Mouse (Mus musculus): ENCODE results near the gene Gm37240. TPM values are rescaled to one million over a fixed set of nuclear protein-coding genes. Genes with fewer than 3 reads are reported as not detected.

Gene Gm37240
- polyA plus RNA-seq, 1 experiment from 2014 or later: 15.1 TPM

DNA sequence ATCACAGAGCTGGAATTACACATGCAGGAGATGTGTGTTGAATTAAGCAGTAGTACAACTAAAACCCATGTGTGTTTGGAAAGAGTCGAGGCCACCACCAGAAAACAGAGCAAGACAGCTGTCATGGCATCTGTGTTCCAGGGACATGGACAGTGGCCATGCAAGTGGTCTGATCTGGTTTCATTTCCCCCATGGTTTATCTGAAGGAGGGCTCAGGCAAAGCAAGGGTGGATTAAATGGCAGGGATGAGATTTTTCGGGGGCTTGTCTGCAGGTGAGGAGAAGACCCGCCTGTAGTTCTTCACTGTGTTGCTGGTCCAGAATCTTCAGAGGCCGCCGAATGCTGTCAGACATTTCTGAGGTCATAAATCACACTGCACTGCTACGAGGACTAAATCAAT lies 539.3 kb downstream of the Gm37240 start:
- no peak overlapping the region for H3K4me2 ChIP-seq (replicated peaks; ENCODE audit: low read depth, low read length)
- no peaks in the 10 kb centered on the region for H3K27me3 ChIP-seq (ENCODE audit: control insufficient read depth, insufficient read depth, low read length)
- 0 out of 2 replicates have a peak, but pooled peaks cover 3% of the 10 kb centered on the region for H3K4me1 ChIP-seq (ENCODE audit: control insufficient read depth, insufficient read depth, low read length)
- no peak overlapping the region for H3K9ac ChIP-seq (ENCODE audit: low read depth, low read length)
- no peak for ATAC-seq (ENCODE audit: low FRiP score, low TSS enrichment)
- no peaks in the 10 kb centered on the region for H3K36me3 ChIP-seq (ENCODE audit: control insufficient read depth, insufficient read depth, low read length)
- no peak overlapping the region for H3K4me3 ChIP-seq (ENCODE audit: low read length)
- H3K27ac ChIP-seq (ENCODE audit: low read depth, low read length): no peak overlapping the region
- H3K9me3 ChIP-seq (ENCODE audit: control insufficient read depth, low read length): no peaks in the 10 kb centered on the region
- WGBS: 30% methylated on average over 6 of the region's 6 CpGs

GRCm38 (mm10) chr3:85341103-85341860 lies 546.0 kb downstream of the Gm37240 start:
- 26% methylated on average over 12 of the region's 12 CpGs for WGBS
- H3K9me3 ChIP-seq (ENCODE audit: control insufficient read depth, low read length): no peaks in the 10 kb centered on the region
- H3K27ac ChIP-seq (ENCODE audit: low read depth, low read length): no peak overlapping the region
- H3K9ac ChIP-seq (ENCODE audit: low read depth, low read length): no peak overlapping the region
- H3K27me3 ChIP-seq (ENCODE audit: control insufficient read depth, insufficient read depth, low read length): no peaks in the 10 kb centered on the region
- no peak overlapping the region for H3K4me2 ChIP-seq (replicated peaks; ENCODE audit: low read depth, low read length)
- H3K4me1 ChIP-seq (ENCODE audit: control insufficient read depth, insufficient read depth, low read length): peaks cover 11% of the 10 kb centered on the region; the same call in 1 of the 2 replicates
- no peak overlapping the region for H3K4me3 ChIP-seq (ENCODE audit: low read length)
- no peaks in the 10 kb centered on the region for H3K36me3 ChIP-seq (ENCODE audit: control insufficient read depth, insufficient read depth, low read length)
- peak; percentile 89 for ATAC-seq (ENCODE audit: low FRiP score, low TSS enrichment)

DNA sequence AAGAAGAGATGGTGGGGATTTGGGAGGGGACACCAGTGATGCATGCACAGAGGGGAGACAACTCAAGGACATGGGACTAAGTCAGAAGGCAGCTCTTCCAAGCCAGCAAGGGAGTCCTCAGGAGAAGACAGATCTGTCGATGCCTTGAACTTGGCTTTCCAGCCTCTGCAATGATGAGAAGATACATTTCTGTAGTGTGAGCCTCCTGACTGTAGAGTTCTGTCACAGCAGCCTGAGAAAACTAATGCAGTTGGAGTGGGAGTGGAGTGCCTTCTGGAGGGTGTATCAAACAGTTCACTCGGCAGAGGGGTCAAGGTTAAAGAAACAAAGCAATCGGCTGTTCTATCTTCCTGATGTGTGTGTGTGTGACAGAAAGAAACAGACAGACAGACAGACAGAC lies 546.8 kb downstream of the Gm37240 start:
- no peak; the same call in 1 of the 2 replicates for ATAC-seq (ENCODE audit: low FRiP score, low TSS enrichment)
- H3K9me3 ChIP-seq (ENCODE audit: control insufficient read depth, low read length): no peaks in the 10 kb centered on the region
- peaks cover 11% of the 10 kb centered on the region; the same call in 1 of the 2 replicates for H3K4me1 ChIP-seq (ENCODE audit: control insufficient read depth, insufficient read depth, low read length)
- no peak overlapping the region for H3K4me2 ChIP-seq (replicated peaks; ENCODE audit: low read depth, low read length)
- H3K27ac ChIP-seq (ENCODE audit: low read depth, low read length): no peak overlapping the region
- H3K27me3 ChIP-seq (ENCODE audit: control insufficient read depth, insufficient read depth, low read length): no peaks in the 10 kb centered on the region
- 9% methylated on average over 3 of the region's 3 CpGs for WGBS
- H3K9ac ChIP-seq (ENCODE audit: low read depth, low read length): no peak overlapping the region
- H3K36me3 ChIP-seq (ENCODE audit: control insufficient read depth, insufficient read depth, low read length): no peaks in the 10 kb centered on the region
- no peak overlapping the region for H3K4me3 ChIP-seq (ENCODE audit: low read length)

- H3K36me3 ChIP-seq (ENCODE audit: control insufficient read depth, insufficient read depth, low read length): no peaks in the 10 kb centered on the region
- H3K4me2 ChIP-seq (replicated peaks; ENCODE audit: low read depth, low read length): no peak overlapping the region
- H3K27ac ChIP-seq (ENCODE audit: low read depth, low read length): no peak overlapping the region
- WGBS: 73% methylated on average over 2 of the region's 2 CpGs
- no peaks in the 10 kb centered on the region for H3K27me3 ChIP-seq (ENCODE audit: control insufficient read depth, insufficient read depth, low read length)
- no peak for ATAC-seq (ENCODE audit: low FRiP score, low TSS enrichment)
- H3K9me3 ChIP-seq (ENCODE audit: control insufficient read depth, low read length): no peaks in the 10 kb centered on the region
- H3K4me3 ChIP-seq (ENCODE audit: low read length): no peak overlapping the region
- H3K9ac ChIP-seq (ENCODE audit: low read depth, low read length): no peak overlapping the region
- H3K4me1 ChIP-seq (ENCODE audit: control insufficient read depth, insufficient read depth, low read length): peaks cover 11% of the 10 kb centered on the region; the same call in 1 of the 2 replicates
Observed at GRCm38 (mm10) chr3:85339926-85340325, 547.4 kb downstream of the Gm37240 start.

DNA sequence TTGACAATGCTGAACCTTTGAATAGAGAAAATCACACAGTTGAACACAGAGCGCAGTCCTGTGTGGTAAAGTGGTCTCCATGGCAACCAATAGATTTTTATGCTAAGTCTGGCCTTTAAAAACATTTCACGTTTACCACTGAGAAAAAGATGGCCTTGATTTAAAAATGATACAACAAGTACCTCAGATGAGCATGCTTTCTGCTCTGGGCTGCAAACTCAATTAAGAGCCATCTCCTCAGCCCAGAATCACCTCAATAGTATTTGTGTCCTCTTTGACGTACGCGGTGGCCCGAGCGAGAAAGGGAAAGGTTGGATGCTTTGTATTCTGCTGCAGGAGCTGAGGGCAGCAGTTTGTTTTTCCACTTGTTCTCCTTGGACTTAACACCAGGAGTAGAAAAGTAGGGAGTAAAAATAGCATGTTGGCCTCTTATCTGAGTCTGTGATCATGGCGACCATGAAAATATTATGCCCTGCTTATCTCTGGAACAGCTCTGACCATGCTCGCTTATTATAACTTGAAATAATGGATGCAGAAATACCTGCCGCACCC lies 548.0 kb downstream of the Gm37240 start:
- H3K4me2 ChIP-seq (replicated peaks; ENCODE audit: low read depth, low read length): no peak overlapping the region
- H3K27me3 ChIP-seq (ENCODE audit: control insufficient read depth, insufficient read depth, low read length): no peaks in the 10 kb centered on the region
- 78% methylated on average over 10 of the region's 10 CpGs for WGBS
- H3K9ac ChIP-seq (ENCODE audit: low read depth, low read length): no peak overlapping the region
- no peak overlapping the region for H3K4me3 ChIP-seq (ENCODE audit: low read length)
- peaks cover 11% of the 10 kb centered on the region; the same call in 1 of the 2 replicates for H3K4me1 ChIP-seq (ENCODE audit: control insufficient read depth, insufficient read depth, low read length)
- no peaks in the 10 kb centered on the region for H3K9me3 ChIP-seq (ENCODE audit: control insufficient read depth, low read length)
- ATAC-seq (ENCODE audit: low FRiP score, low TSS enrichment): no peak
- no peak overlapping the region for H3K27ac ChIP-seq (ENCODE audit: low read depth, low read length)
- H3K36me3 ChIP-seq (ENCODE audit: control insufficient read depth, insufficient read depth, low read length): no peaks in the 10 kb centered on the region

DNA sequence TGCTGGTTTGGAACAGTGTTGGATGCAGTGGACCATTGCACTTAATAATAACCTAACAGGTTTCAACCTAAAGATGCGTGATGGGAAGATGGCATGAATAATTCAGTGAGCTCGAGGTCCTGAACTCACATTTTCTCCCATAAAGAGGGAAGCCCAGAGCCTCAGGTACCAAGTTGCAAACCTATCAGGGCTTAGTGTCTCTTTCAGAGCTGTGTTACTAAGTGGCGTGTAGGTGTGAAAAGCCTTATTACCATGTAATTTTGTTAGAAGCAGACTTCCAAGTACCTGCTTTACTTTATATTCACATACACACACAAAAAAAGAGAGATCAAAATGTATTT lies 548.6 kb downstream of the Gm37240 start:
- 53% methylated on average over 3 of the region's 3 CpGs for WGBS
- H3K36me3 ChIP-seq (ENCODE audit: control insufficient read depth, insufficient read depth, low read length): no peaks in the 10 kb centered on the region
- no peak overlapping the region for H3K27ac ChIP-seq (ENCODE audit: low read depth, low read length)
- H3K9ac ChIP-seq (ENCODE audit: low read depth, low read length): no peak overlapping the region
- no peak overlapping the region for H3K4me2 ChIP-seq (replicated peaks; ENCODE audit: low read depth, low read length)
- no peaks in the 10 kb centered on the region for H3K27me3 ChIP-seq (ENCODE audit: control insufficient read depth, insufficient read depth, low read length)
- no peaks in the 10 kb centered on the region for H3K9me3 ChIP-seq (ENCODE audit: control insufficient read depth, low read length)
- peaks cover 11% of the 10 kb centered on the region; the same call in 1 of the 2 replicates for H3K4me1 ChIP-seq (ENCODE audit: control insufficient read depth, insufficient read depth, low read length)
- H3K4me3 ChIP-seq (ENCODE audit: low read length): no peak overlapping the region
- no peak for ATAC-seq (ENCODE audit: low FRiP score, low TSS enrichment)

- WGBS: 66% methylated on average over 7 of the region's 7 CpGs
- H3K4me1 ChIP-seq (ENCODE audit: control insufficient read depth, insufficient read depth, low read length): peaks cover 11% of the 10 kb centered on the region; the same call in 1 of the 2 replicates
- H3K4me2 ChIP-seq (replicated peaks; ENCODE audit: low read depth, low read length): no peak overlapping the region
- no peaks in the 10 kb centered on the region for H3K27me3 ChIP-seq (ENCODE audit: control insufficient read depth, insufficient read depth, low read length)
- ATAC-seq (ENCODE audit: low FRiP score, low TSS enrichment): no peak
- H3K36me3 ChIP-seq (ENCODE audit: control insufficient read depth, insufficient read depth, low read length): no peaks in the 10 kb centered on the region
- no peaks in the 10 kb centered on the region for H3K9me3 ChIP-seq (ENCODE audit: control insufficient read depth, low read length)
- H3K27ac ChIP-seq (ENCODE audit: low read depth, low read length): no peak overlapping the region
- no peak overlapping the region for H3K9ac ChIP-seq (ENCODE audit: low read depth, low read length)
- no peak overlapping the region for H3K4me3 ChIP-seq (ENCODE audit: low read length)
Observed at GRCm38 (mm10) chr3:85337881-85338754, 549.2 kb downstream of the Gm37240 start.

- H3K4me1 ChIP-seq (ENCODE audit: control insufficient read depth, insufficient read depth, low read length): peaks cover 5% of the 10 kb centered on the region; the same call in 1 of the 2 replicates
- H3K9ac ChIP-seq (ENCODE audit: low read depth, low read length): no peak overlapping the region
- no peak overlapping the region for H3K4me2 ChIP-seq (replicated peaks; ENCODE audit: low read depth, low read length)
- no peaks in the 10 kb centered on the region for H3K36me3 ChIP-seq (ENCODE audit: control insufficient read depth, insufficient read depth, low read length)
- H3K4me3 ChIP-seq (ENCODE audit: low read length): no peak overlapping the region
- 45% methylated on average over 1 of the region's 1 CpGs for WGBS
- no peak overlapping the region for H3K27ac ChIP-seq (ENCODE audit: low read depth, low read length)
- no peak for ATAC-seq (ENCODE audit: low FRiP score, low TSS enrichment)
- H3K9me3 ChIP-seq (ENCODE audit: control insufficient read depth, low read length): no peaks in the 10 kb centered on the region
- no peaks in the 10 kb centered on the region for H3K27me3 ChIP-seq (ENCODE audit: control insufficient read depth, insufficient read depth, low read length)
Observed at GRCm38 (mm10) chr3:85335517-85335916, 551.8 kb downstream of the Gm37240 start.
